Mouse (Mus musculus): ENCODE results near the gene Glod4.

- TF ChIP-seq CTCF (IDR thresholded peaks at IDR 0.05; ENCODE audit: low read depth) (no peak), EP300 (IDR thresholded peaks at IDR 0.05; ENCODE audit: low read depth) (no peak)
These were observed 43.8 kb upstream of the Glod4 start for GRCm38 (mm10) chr11:76287301-76287700.

All from liver, embryonic 14.5 days (tissue).